Mouse (Mus musculus): ENCODE measurements around the gene Smarce1. TPM values are rescaled to one million over a fixed set of nuclear protein-coding genes. Genes with fewer than 3 reads are reported as not detected.

The Smarce1 gene
- polyA plus RNA-seq (2017; shearing (Covaris generic)): 100 to 1,000 TPM; 155 to 167 TPM

DNA sequence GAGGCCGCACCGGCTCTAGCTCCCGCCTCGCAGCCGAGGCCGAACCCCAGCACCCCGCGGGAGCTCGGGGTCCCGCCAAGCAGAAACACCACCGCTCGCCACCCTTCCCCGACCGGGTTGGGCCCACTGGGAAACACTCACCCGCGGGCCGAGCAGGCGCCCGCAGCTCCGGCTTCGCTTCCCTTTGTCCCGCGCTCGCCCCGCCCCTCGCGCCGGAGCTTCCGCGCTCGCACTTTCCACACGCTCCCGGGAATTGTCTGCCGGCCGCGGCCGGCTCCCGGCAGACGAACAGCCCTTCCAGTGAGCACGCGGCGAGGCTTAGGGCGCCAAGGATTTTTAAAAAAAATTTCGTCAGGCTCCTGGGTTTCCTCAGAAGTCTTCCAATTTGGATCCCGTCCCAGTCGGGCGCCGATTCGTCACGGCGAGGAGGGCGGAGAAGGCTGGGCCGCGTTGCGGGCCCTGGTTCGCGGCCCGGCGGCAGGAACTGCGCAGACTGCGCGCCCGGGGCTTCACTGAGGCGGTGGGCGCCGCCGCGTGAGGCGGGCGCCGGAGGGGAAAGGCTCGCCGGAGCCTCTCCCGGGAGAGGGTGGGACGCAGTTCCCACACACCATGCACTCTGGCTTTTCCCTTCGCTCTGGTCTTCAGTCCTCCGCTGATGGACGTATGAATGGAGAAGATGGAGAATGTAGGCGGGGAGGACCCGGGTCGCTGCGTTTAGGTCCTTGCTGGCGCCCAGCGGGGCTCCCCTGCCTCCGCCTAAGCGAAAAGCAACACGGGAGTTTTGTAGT is at the start of gene Smarce1:
Smarce1 (minus strand) TSS at position 757 of the 788 bp plus-strand sequence.

DNA sequence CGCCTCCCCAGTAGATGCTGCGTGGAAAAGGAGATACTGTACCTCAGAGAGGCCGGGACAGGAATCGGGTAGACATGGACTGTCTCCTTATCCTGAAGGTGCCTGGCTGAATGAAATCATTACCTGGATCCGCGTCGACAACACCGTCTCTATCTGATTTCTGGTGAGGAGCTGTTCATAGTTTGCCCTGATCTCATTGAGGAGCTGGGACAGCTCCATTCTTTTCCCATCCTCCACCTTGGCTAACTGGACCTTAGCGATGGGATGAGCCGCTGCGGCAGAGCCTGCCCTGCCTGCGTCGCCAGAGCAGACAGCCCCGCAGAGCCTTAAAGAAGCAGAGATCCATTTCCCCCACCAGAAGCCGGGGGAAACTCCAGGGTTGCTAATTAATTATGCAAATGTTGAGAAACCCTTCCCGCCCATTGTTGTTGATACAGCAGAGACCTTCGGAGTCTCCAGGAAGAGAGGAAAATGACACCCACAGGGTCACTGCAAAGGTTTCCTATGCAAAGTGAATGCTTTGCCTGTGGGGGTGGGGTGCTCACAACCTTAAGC is 13.1 kb upstream of the Smarce1 start, which contains the start of gene Krt222:
Krt222 (minus strand) TSS at position 266 of the 555 bp plus-strand sequence.

Other genes starting within 250 kb of the Smarce1 start
- 1 to 10 TPM; 1.0 to 1.3 TPM for gene Gjd3, start 248.0 kb downstream of the Smarce1 start, polyA plus RNA-seq (2017; shearing (Covaris generic))
- gene Top2a, start 206.8 kb downstream of the Smarce1 start, polyA plus RNA-seq (2017; shearing (Covaris generic)): 10 to 100 TPM; 11.3 to 13.5 TPM
- gene Igfbp4, start 189.8 kb downstream of the Smarce1 start, polyA plus RNA-seq (2017; shearing (Covaris generic)): 100 to 1,000 TPM; 189 to 460 TPM
- gene Tns4, start 141.7 kb downstream of the Smarce1 start, polyA plus RNA-seq (2017; shearing (Covaris generic)): under 1 TPM; 0.50 to 0.64 TPM
- gene Ccr7, start 75.9 kb downstream of the Smarce1 start, polyA plus RNA-seq (2017; shearing (Covaris generic)): 100 to 1,000 TPM; 285 to 562 TPM
- gene Krt222, start 13.1 kb upstream of the Smarce1 start, polyA plus RNA-seq (2017; shearing (Covaris generic)): 1 to 10 TPM; 1.5 to 1.9 TPM
- under 1 TPM; 0.14 to 0.15 TPM for gene Krt24, start 54.2 kb upstream of the Smarce1 start, polyA plus RNA-seq (2017; shearing (Covaris generic))
- gene Krt25, start 91.9 kb upstream of the Smarce1 start, polyA plus RNA-seq (2017; shearing (Covaris generic)): under 1 TPM; 0.11 to 0.92 TPM
- gene Krt26, start 106.9 kb upstream of the Smarce1 start, polyA plus RNA-seq (2017; shearing (Covaris generic)): under 1 TPM in 1 of 2 experiments, not detected in 1; 0.77 TPM
- under 1 TPM in 1 of 2 experiments, not detected in 1; 0.48 TPM for gene Krt27, start 120.1 kb upstream of the Smarce1 start, polyA plus RNA-seq (2017; shearing (Covaris generic))
- gene Krt28, start 143.9 kb upstream of the Smarce1 start, polyA plus RNA-seq (2017; shearing (Covaris generic)): under 1 TPM in 1 of 2 experiments, not detected in 1; 0.18 TPM
- 10 to 100 TPM; 13.0 to 18.0 TPM for gene Krt10, start 158.3 kb upstream of the Smarce1 start, polyA plus RNA-seq (2017; shearing (Covaris generic))
- under 1 TPM in 1 of 2 experiments, not detected in 1; 0.22 TPM for gene Krt12, start 191.2 kb upstream of the Smarce1 start, polyA plus RNA-seq (2017; shearing (Covaris generic))
- gene Krt20, start 207.1 kb upstream of the Smarce1 start, polyA plus RNA-seq (2017; shearing (Covaris generic)): under 1 TPM in 1 of 2 experiments, not detected in 1; 0.15 TPM